Mouse (Mus musculus) skeletal muscle tissue, adult 2 months (tissue): ENCODE measurements at regions not wholly inside any gene's neighbourhood (a gene's known extent, or its start where the extent isn't known, plus 50 kb on each side); places are given as distances from the start of the nearest gene placed in this dataset.

Source experiments
- DNase-seq: peaks from one replicate; pipeline ENCODE4 v3.0.0-alpha.2; 2012; ENCODE audit warnings: low read depth, low spot score

DNA sequence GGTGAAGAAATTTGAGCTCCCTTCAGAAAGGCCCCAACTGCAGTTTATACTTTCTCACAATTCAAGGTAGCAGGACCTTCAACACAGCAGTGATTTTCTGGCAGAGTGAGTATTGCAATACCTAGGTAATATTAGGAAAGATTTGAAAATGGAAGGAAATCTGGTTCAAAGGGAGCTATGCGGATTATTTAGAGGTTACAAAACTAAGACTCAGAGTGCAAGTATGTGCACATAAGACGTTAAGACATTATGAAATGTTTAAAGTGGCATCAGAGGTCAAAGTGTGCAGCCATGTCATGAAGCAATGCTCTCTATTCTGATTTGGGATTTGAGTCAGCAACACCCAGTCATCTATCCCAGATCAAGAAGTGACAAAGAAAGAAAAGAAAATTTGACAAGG lies 164.6 kb downstream of the Ptn start:
- no peak for DNase-seq

DNA sequence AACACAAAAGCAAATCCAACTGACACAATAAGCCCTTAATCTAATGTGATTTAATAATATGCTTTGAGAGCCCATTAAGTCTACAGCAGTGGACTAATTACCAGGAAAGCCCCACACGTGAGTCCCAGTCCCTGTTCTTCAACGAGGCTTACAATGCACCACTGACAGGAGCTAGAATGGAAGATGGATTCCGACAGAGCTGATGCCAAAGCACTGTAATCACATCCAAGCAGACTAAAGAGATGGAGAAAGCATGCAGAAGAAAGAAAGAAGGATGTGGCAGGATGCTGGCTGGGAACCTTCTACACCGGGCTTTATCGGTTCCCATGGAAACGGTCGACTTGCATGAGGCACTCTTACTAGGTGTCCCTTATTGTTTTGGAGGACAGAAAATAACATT lies 165.1 kb downstream of the Ptn start:
- no peak for DNase-seq

DNA sequence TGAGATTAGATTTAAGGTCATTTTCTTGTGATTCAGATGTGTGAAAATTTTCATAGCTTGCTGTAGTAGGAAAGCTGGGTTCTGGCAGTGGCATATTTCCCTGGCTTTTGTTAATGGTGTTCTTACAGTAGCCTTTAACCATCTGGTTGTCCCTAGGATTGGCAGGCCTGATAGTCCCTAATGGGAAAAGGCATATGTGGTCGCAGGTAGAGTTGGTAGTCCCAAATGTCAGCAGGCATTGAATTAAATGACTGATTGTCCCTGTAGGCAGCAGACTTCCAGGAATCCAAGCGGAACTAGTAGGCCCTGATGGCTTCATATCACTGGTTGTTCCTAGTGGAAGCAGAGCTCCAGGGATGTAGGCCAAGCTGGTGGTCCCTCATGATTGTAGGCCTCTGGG lies 173.0 kb downstream of the Ptn start:
- DNase-seq, result no peak

- DNase-seq, result no peak
Observed at GRCm38 (mm10) chr6:36627648-36628047, 182.4 kb downstream of the Ptn start.

DNA sequence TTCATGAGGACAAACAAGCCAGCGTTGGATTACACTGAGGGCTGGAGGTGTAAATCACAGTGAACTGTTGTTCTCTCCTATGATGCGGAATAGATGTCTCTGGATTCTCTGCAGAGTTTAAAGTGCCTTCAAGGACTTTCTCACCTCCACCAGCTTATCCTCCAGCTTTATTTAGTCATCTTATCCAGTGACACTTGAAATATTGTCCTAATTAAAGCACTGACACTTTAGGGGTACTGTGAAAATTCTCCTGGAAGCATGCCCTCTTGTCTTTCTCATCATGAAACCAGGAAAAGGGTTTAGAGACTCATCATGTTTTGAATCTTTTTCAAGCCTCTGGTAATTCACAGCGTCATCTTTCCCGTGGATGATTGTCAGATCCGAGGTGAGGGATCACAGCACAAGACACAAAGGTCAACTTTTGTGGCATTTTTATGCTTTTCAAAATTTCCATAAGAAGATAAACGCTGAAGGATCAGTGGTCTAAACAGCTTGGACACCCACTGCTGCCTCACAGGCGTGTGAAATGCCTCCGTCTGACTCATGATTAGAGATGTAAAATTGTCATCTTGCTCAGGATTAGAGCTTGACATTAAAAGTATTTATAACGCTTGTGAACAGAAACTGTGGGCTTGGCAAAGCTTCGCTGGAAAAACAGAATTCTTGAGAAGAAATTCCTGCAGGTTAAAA lies 201.6 kb downstream of the Ptn start:
- DNase-seq, result no peak

DNA sequence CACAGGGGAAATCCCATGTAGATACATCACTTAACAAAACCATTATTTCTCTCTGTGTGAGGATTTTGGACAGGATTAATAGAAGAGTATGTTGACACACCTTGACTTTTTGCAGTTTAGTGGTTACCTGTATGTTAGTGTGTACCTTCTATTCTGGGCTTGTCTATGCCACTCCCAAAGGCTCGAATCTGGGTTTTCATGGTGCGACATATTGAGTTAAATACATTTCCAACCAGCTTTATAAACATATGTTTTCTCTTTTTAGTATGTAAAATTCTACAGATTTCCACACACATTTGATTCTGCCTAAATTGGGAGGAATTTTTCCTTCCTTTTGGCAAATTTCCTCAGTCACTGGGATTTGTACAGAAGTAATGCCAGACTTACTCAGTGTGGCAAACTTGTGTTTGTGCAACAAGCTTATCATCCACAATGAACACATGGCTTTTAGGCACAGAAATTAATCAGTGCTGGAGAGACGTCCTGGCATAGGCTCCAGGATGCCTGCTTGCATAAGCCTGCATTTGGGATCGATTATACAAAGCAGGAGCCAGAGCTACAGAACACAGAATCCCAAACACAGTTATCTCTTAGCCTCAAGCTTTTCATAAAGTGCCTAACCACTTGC lies 204.3 kb downstream of the Ptn start:
- DNase-seq, result peak; percentile 39

- DNase-seq, result no peak
Observed at GRCm38 (mm10) chr6:36604802-36605201, 205.2 kb downstream of the Ptn start.

DNA sequence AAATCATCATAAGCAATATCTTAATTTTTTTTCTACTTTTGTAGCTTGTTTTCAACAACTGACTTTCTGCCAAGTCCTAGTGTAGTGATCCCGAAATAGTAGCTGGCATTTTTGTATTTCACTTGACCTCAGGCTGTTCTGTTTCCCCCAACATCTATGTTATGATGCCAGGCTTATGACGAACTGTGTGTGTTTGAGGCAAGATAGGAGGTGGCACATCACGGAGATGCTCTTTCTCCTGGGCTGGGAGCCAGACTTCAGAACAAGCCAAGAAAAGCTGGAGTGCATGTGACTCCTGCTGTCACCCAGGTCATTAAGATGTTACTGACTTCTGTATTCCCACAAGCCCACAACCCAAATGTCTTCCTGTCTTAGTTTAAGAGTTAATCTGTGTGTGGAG lies 208.7 kb downstream of the Chrm2 start:
- no peak for DNase-seq

DNA sequence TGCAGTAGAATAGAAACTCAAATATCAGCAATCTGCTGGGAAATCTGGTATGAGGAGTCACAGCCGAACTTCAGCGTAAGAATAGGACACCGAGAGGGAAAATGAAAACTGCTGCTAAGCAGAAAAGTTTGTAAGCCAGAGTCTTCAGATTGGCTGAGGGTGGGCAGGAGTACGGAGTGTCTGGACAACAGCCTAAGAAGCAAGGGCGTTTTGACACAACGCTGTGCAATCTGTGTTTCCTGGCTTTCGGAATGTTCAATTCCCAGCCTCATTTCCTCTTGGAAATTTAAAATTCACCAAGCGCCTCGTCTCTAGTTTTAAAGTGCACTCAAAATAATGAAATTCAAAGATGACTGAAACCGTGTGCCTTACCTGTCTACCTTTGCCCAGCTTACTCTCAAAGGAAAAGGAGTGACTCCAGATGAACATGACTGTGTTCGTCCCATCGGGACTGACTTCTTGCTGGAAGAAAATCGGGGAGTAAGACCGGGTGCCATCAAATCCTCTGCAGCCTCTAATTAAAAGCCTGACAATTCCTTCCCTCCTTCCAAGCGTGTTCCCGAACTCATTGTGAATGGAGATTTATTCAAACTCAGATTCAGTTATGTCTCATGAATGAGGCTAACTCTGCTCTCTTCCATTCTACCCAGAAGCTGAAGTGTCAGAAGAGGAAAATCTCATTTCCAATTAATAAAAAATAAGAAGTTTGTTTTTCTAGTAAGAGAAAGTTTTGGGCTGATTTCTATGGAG lies 203.2 kb downstream of the Chrm2 start:
- DNase-seq, result no peak

DNA sequence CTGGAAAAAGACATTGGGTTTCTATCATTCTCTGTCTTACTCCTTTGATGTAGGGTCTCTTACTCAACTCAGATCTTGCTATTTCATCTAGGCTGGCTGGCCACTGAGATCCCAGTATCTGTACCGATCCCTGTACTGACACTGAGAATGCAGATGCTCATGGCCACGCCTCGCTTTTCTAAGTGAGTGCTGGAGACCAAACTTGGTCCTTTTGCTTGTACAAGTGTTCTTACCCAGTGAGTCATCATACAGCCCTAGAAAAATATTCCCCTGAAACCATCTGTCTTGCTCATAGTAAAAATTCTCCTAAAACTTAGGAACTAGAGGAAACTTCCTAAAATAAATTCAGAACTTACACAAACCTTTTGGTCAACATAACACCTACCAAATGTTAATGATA lies 193.2 kb downstream of the Chrm2 start:
- no peak for DNase-seq
